Mouse (Mus musculus) heart, postnatal 0 days (tissue): ENCODE data around the gene Qser1. TPM values are rescaled to one million over a fixed set of nuclear protein-coding genes. Genes with fewer than 3 reads are reported as not detected.
A peak's percentile ranks its signal among the peaks of the same experiment; 100 is the strongest.

Experiments
- ATAC-seq: fragments of 200-750 bp; cut with Nextera tagmentation; 2 replicates; pipeline ENCODE4 v1.8.0; 2017; ENCODE audit warnings: low read depth, moderate number of reproducible peaks, moderate library complexity; ENCODE audit not compliant: insufficient read depth
- DNase-seq: peaks from one replicate; pipeline ENCODE4 v3.0.0-alpha.2; 2016; ENCODE audit warnings: low spot score
- H3K27ac ChIP-seq: fragments of 300-500 bp; sonication (generic); 2 replicates; pipeline ENCODE4 v1.5.1; 2014; ENCODE audit warnings: low read depth, mild to moderate bottlenecking
- H3K27me3 ChIP-seq: fragments of 300-500 bp; sonication (generic); 2 replicates; pipeline ENCODE4 v1.6.1; 2014; ENCODE audit warnings: low read length, mixed read lengths; ENCODE audit not compliant: control insufficient read depth, insufficient read depth
- H3K36me3 ChIP-seq: fragments of 300-500 bp; sonication (generic); replicated peaks from 2 replicates; pipeline ENCODE4 v1.6.1; 2014; ENCODE audit warnings: low read length, mixed read lengths; ENCODE audit not compliant: control insufficient read depth, insufficient read depth
- H3K4me1 ChIP-seq: fragments of 300-500 bp; sonication (generic); 2 replicates; pipeline ENCODE4 v1.6.1; 2014; ENCODE audit warnings: antibody characterized with exemption; ENCODE audit not compliant: control insufficient read depth, insufficient read depth
- H3K4me2 ChIP-seq: fragments of 300-500 bp; sonication (generic); 2 replicates; pipeline ENCODE4 v1.6.1; 2014; ENCODE audit warnings: low read depth, mild to moderate bottlenecking, low read length, moderate library complexity
- H3K4me3 ChIP-seq: fragments of 300-500 bp; sonication (generic); 2 replicates; pipeline ENCODE4 v1.5.1; 2014; ENCODE audit warnings: low read depth, low read length
- H3K9ac ChIP-seq: fragments of 300-500 bp; sonication (generic); replicated peaks from 2 replicates; pipeline ENCODE4 v1.6.1; 2014; ENCODE audit warnings: low read depth, low read length, mixed read lengths
- H3K9me3 ChIP-seq: fragments of 300-500 bp; sonication (generic); replicated peaks from 2 replicates; pipeline ENCODE4 v1.6.1; 2016; ENCODE audit warnings: low read length; ENCODE audit not compliant: control insufficient read depth
- CTCF ChIP-seq: IDR thresholded peaks from 2 replicates; pipeline ENCODE4 v1.5.1; 2016; ENCODE audit warnings: antibody characterized with exemption, control low read depth, low read depth
- EP300 ChIP-seq: IDR thresholded peaks from 2 replicates; pipeline ENCODE4 v1.6.1; 2016; ENCODE audit warnings: antibody characterized with exemption, low read depth
- WGBS: fragments of 180-500 bp; shearing (Covaris S2); extraction: QIAGEN DNeasy Blood & Tissue Kit; methylation state at CpG from one replicate; pipeline ENCODE4 v1.1.7; 2014; 5-methylcytosine and 5-hydroxymethylcytosine counted together
- polyA plus RNA-seq: library from polyadenylated mRNA; unstranded; fragments of >200 nt; fragmentation: Nextera tagmentation; extraction: Ambion mirVana; gene quantifications from 2 replicates; pipeline ENCODE4 v1.2.1, GENCODE M21; 2015
- total RNA-seq: library from RNA; depleted of rRNA; stranded (reverse); fragments of >200 nt; gene quantifications from 2 replicates; pipeline ENCODE4 v1.2.3, GENCODE M21; 2014; ENCODE audit warnings: low replicate concordance

The Qser1 gene
- total and polyA plus RNA-seq, 2 experiments from 2014 or later: 3.4 to 7.6 TPM

DNA sequence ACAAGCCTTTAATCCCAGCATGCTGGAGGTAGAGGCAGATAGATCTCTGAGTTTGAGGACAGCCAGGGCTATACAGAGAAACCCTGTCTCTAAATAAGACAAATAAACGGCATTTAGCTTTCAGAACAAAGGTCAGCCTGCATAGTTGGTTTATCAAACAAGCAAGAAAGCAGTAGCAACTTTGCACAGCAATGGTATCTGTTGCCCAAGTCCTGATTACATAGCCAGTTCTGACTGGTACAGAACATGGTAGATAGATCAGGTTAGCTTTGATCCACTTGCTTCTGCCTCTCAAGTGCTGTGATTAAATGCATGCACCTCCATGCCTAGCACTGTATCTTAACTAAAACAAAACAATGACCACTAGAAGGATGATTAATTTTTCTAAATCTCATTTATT is 47.9 kb downstream of the Qser1 start:
- no peak overlapping the region for H3K9ac ChIP-seq
- H3K9me3 ChIP-seq: no peaks in the 10 kb centered on the region
- H3K4me1 ChIP-seq: no peaks in the 10 kb centered on the region
- no peak for ATAC-seq
- 65% methylated on average over 1 of the region's 1 CpGs for WGBS
- no peak overlapping the region for H3K4me2 ChIP-seq
- H3K27me3 ChIP-seq: no peaks in the 10 kb centered on the region
- no peak for DNase-seq
- H3K4me3 ChIP-seq: no peak overlapping the region
- peaks cover 38% of the 10 kb centered on the region for H3K36me3 ChIP-seq
- no peak for TF ChIP-seq EP300
- no peak for TF ChIP-seq CTCF
- H3K27ac ChIP-seq: no peak overlapping the region

GRCm38 (mm10) chr2:104764018-104764417 is 52.5 kb downstream of the Qser1 start:
- H3K4me1 ChIP-seq: no peaks in the 10 kb centered on the region
- peaks cover 18% of the 10 kb centered on the region for H3K36me3 ChIP-seq
- DNase-seq (no peak), ATAC-seq (no peak)
- H3K9me3 ChIP-seq: no peaks in the 10 kb centered on the region
- TF ChIP-seq CTCF (no peak), EP300 (no peak)
- no peaks in the 10 kb centered on the region for H3K27me3 ChIP-seq
- H3K4me2 ChIP-seq: no peak overlapping the region
- H3K4me3 ChIP-seq: no peak overlapping the region
- no peak overlapping the region for H3K9ac ChIP-seq
- WGBS: 66% methylated on average over 4 of the region's 4 CpGs
- no peak overlapping the region for H3K27ac ChIP-seq

- Histone ChIP-seq H3K9ac (no peak overlapping the region), H3K36me3 (peaks cover 18% of the 10 kb centered on the region), H3K27ac (peak overlapping the region; percentile 41), H3K4me1 (no peaks in the 10 kb centered on the region), H3K4me3 (no peak overlapping the region), H3K27me3 (no peaks in the 10 kb centered on the region), H3K9me3 (no peaks in the 10 kb centered on the region), H3K4me2 (no peak overlapping the region)
- DNase-seq (peak; percentile 38), ATAC-seq (peak; percentile 71; the same call in 1 of the 2 replicates)
- WGBS: 32% methylated on average over 8 of the region's 8 CpGs
- TF ChIP-seq CTCF (peak; percentile 22; the same call in 1 of the 2 replicates), EP300 (no peak)
These were observed 53.3 kb downstream of the Qser1 start for GRCm38 (mm10) chr2:104763134-104763703.

DNA sequence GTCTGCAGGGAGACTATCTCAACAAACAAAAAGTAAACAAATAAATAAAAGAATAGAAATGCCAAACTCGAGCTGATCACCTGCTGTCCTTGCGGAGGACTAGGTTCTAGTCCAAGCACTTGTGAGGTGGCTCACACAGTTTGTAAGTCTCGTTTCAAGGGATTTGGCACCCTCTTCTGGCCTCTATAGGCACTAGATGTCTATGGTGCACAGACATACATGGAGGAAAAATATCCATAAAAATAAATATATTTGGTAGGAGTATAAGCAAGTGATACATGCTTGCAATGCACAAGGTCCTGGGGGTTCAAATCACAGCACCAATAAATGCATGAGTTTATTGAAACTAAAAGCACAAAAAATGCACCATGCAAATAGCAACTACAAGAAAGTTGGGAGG is 65.9 kb downstream of the Qser1 start:
- Histone ChIP-seq H3K4me2 (no peak overlapping the region), H3K9me3 (no peaks in the 10 kb centered on the region), H3K27ac (no peak overlapping the region), H3K36me3 (0 out of 2 replicates have a peak, but pooled peaks cover 5% of the 10 kb centered on the region), H3K9ac (no peak overlapping the region), H3K4me1 (no peaks in the 10 kb centered on the region), H3K27me3 (no peaks in the 10 kb centered on the region), H3K4me3 (no peak overlapping the region)
- WGBS: 59% methylated on average over 3 of the region's 3 CpGs
- ATAC-seq: no peak
- no peak for DNase-seq
- TF ChIP-seq CTCF (peak; percentile 29), EP300 (no peak)

- TF ChIP-seq EP300 (no peak), CTCF (no peak)
- H3K4me2 ChIP-seq: no peak overlapping the region
- H3K4me3 ChIP-seq: no peak overlapping the region
These were observed 67.8 kb downstream of the Qser1 start for GRCm38 (mm10) chr2:104748652-104749183.

GRCm38 (mm10) chr2:104746251-104746650 is 70.3 kb downstream of the Qser1 start:
- DNase-seq: no peak
- no peaks in the 10 kb centered on the region for H3K36me3 ChIP-seq
- TF ChIP-seq EP300 (no peak), CTCF (no peak)
- H3K9me3 ChIP-seq: no peaks in the 10 kb centered on the region
- H3K4me1 ChIP-seq: peaks cover 7% of the 10 kb centered on the region; the same call in 1 of the 2 replicates
- WGBS: 51% methylated on average over 8 of the region's 8 CpGs
- H3K4me2 ChIP-seq: no peak overlapping the region
- no peak overlapping the region for H3K9ac ChIP-seq
- no peaks in the 10 kb centered on the region for H3K27me3 ChIP-seq
- no peak for ATAC-seq
- no peak overlapping the region for H3K27ac ChIP-seq
- H3K4me3 ChIP-seq: no peak overlapping the region

More at GRCm38 (mm10) chr2:104748652-104749183, 67.8 kb downstream of the Qser1 start:
- Histone ChIP-seq H3K27ac (no peak overlapping the region), H3K27me3 (no peaks in the 10 kb centered on the region), H3K36me3 (0 out of 2 replicates have a peak, but pooled peaks cover 3% of the 10 kb centered on the region), H3K9ac (no peak overlapping the region), H3K9me3 (no peaks in the 10 kb centered on the region), H3K4me1 (no peaks in the 10 kb centered on the region)
- DNase-seq (no peak), ATAC-seq (no peak)
- WGBS: 70% methylated on average over 5 of the region's 5 CpGs
